ENCODE assay signal across 12 mouse cellular contexts in genomic region chr3:85633733-85634132, GRCm38 (mm10).
"Had no signal": no experiment of that assay in that cellular context is flagged by ENCODE, and none has a peak within 500 bp of the region (broad histone marks: within the 10 kb centered on the region; RNA-seq: fewer than 3 reads in every experiment).

No protein-coding gene starts in this region.

- H3K36me3 ChIP-seq: limb, embryonic 13.5 days; stomach, embryonic 15.5 days had no signal

- H3K27ac ChIP-seq: kidney, postnatal 0 days; limb, embryonic 13.5 days; liver, embryonic 14.5 days; midbrain, embryonic 12.5 days; stomach, embryonic 15.5 days had no signal

- DNase-seq: kidney, adult 8-10 months; kidney, postnatal 4 days; lung, adult 18-20 months; right cerebral cortex, adult 18-20 months; thymus, adult 2 months; thymus, postnatal 25 days had no signal

- H3K4me2 ChIP-seq: limb, embryonic 13.5 days; midbrain, embryonic 12.5 days; stomach, embryonic 15.5 days had no signal

- H3K4me3 ChIP-seq: limb, embryonic 13.5 days; midbrain, embryonic 12.5 days; stomach, embryonic 15.5 days had no signal

- H3K27me3 ChIP-seq: limb, embryonic 13.5 days; midbrain, embryonic 12.5 days; stomach, embryonic 15.5 days had no signal

- ATAC-seq: midbrain, embryonic 16.5 days had no signal

- H3K4me1 ChIP-seq: limb, embryonic 13.5 days; midbrain, embryonic 12.5 days; stomach, embryonic 15.5 days had no signal

- H3K9me3 ChIP-seq: limb, embryonic 13.5 days; midbrain, embryonic 12.5 days; stomach, embryonic 15.5 days had no signal
